Mouse (Mus musculus): ENCODE results near the gene Best1.

- TF ChIP-seq CTCF (IDR thresholded peaks at IDR 0.05; ENCODE audit: control insufficient read depth, insufficient read depth, insufficient read length): no peak
- TF ChIP-seq CEBPB (IDR thresholded peaks at IDR 0.05; ENCODE audit: low read depth): no peak
- no peak for TF ChIP-seq USF1 (IDR thresholded peaks at IDR 0.05; ENCODE audit: low read depth)
- no peak for TF ChIP-seq MAX (IDR thresholded peaks at IDR 0.05)
- no peak for TF ChIP-seq MYOG (IDR thresholded peaks at IDR 0.05; ENCODE audit: control insufficient read depth, extremely low read depth, insufficient read length)
Measured at GRCm38 (mm10) chr19:9954811-9955202, 46.6 kb downstream of the Best1 start.

All from C2C12 (cell line).